Mouse (Mus musculus) hindbrain, embryonic 15.5 days (tissue): Measurements from ENCODE around the gene Tenm4. TPM values are rescaled to one million over a fixed set of nuclear protein-coding genes. Genes with fewer than 3 reads are reported as not detected.

ENCODE experiments used
- ATAC-seq: fragments of 200-750 bp; cut with Nextera tagmentation; 2 replicates; pipeline ENCODE4 v1.8.0; 2017; ENCODE audit warnings: low read depth, moderate number of reproducible peaks, moderate TSS enrichment; ENCODE audit not compliant: low FRiP score
- H3K27ac ChIP-seq: fragments of 300-500 bp; sonication (generic); replicated peaks from 2 replicates; pipeline ENCODE4 v1.5.1; 2015; ENCODE audit warnings: mild to moderate bottlenecking, inconsistent platforms
- H3K27me3 ChIP-seq: fragments of 300-500 bp; sonication (generic); 2 replicates; pipeline ENCODE4 v1.6.1; 2015; ENCODE audit warnings: control low read depth, inconsistent platforms
- H3K36me3 ChIP-seq: fragments of 300-500 bp; sonication (generic); 2 replicates; pipeline ENCODE4 v1.6.1; 2015; ENCODE audit warnings: control low read depth, inconsistent platforms
- H3K4me1 ChIP-seq: fragments of 300-500 bp; sonication (generic); replicated peaks from 2 replicates; pipeline ENCODE4 v1.6.1; 2015; ENCODE audit warnings: control low read depth, inconsistent platforms
- H3K4me2 ChIP-seq: fragments of 300-500 bp; sonication (generic); 2 replicates; pipeline ENCODE4 v1.6.1; 2015; ENCODE audit warnings: moderate library complexity, mild to moderate bottlenecking, inconsistent platforms
- H3K4me3 ChIP-seq: fragments of 300-500 bp; sonication (generic); 2 replicates; pipeline ENCODE4 v1.5.1; 2015; ENCODE audit warnings: mild to moderate bottlenecking, inconsistent platforms
- H3K9ac ChIP-seq: fragments of 300-500 bp; sonication (generic); 2 replicates; pipeline ENCODE4 v1.6.1; 2015; ENCODE audit warnings: inconsistent platforms
- H3K9me3 ChIP-seq: fragments of 300-500 bp; sonication (generic); 2 replicates; pipeline ENCODE4 v1.6.1; 2016; ENCODE audit warnings: control low read depth, inconsistent platforms
- WGBS: fragments of 180-500 bp; shearing (Covaris S2); methylation state at CpG from one replicate; pipeline ENCODE4 v1.1.7; 2015; 5-methylcytosine and 5-hydroxymethylcytosine counted together
- polyA plus RNA-seq: library from polyadenylated mRNA; unstranded; fragments of >200 nt; fragmentation: Nextera tagmentation; extraction: Ambion mirVana; gene quantifications from 2 replicates; pipeline ENCODE4 v1.2.1, GENCODE M21; 2015

The Tenm4 gene
- polyA plus RNA-seq, 1 experiment from 2014 or later, result 39.0 TPM

DNA sequence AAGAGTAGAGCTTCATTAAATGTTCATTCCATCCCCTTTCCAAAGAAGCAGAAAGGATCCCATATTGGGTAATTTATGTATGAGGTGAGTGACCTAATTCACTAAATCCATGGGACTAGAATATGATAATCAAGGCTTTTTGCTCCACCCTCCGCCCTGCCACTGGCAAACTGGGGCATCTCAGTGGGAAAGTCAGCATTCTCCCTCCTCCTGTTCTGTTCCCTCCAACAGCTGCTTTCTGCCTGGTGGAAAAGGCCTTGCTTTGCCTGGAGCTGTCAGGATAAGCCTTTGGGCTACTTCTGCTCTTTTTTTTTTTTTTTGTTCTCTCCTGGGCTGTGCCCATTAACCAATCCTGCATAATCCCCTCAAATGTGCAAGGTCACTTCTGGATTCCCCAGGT is 51.5 kb downstream of the Tenm4 start:
- WGBS, result 91% methylated on average over 1 of the region's 1 CpGs
- no peak overlapping the region for H3K9ac ChIP-seq
- no peaks in the 10 kb centered on the region for H3K36me3 ChIP-seq
- ATAC-seq, result no peak
- H3K9me3 ChIP-seq, result no peaks in the 10 kb centered on the region
- H3K27ac ChIP-seq, result no peak overlapping the region
- H3K4me3 ChIP-seq, result no peak overlapping the region
- H3K27me3 ChIP-seq, result no peaks in the 10 kb centered on the region
- no peak overlapping the region for H3K4me2 ChIP-seq
- 0 out of 2 replicates have a peak, but pooled peaks cover 5% of the 10 kb centered on the region for H3K4me1 ChIP-seq

DNA sequence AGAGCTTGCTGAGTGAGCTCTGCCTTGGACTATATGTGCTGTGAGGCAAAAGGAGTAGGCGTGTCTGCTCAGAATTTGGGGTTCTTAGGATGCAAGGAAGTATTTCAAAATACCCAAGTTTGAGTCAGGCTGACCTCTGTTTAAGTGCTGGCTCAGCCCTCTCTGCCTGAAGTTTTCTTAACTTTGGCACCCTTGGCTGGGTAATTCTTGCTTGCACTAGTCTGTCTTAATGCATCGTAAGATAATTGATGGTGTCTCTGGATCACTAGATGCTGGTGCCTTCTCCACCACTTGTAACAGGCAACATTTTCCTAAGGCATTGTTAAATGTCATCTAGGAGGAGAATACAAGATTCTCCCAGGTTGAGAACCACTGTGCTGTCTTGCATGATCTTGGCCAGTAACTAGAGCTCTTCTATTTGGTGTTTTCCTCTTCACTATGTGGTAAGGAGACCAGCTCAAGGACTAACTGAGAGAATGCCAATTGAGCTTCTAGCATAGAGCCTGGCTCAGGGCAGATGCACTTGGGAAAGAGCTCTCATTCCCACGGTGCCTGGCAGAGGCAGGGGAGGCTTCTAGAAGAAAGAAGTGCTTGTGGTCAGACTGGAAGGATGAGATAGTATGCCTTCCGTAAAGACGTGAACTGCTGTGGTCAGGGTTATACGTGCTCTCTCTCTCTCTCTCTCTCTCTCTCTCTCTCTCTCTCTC is 57.7 kb downstream of the Tenm4 start:
- WGBS, result 82% methylated on average over 6 of the region's 6 CpGs

DNA sequence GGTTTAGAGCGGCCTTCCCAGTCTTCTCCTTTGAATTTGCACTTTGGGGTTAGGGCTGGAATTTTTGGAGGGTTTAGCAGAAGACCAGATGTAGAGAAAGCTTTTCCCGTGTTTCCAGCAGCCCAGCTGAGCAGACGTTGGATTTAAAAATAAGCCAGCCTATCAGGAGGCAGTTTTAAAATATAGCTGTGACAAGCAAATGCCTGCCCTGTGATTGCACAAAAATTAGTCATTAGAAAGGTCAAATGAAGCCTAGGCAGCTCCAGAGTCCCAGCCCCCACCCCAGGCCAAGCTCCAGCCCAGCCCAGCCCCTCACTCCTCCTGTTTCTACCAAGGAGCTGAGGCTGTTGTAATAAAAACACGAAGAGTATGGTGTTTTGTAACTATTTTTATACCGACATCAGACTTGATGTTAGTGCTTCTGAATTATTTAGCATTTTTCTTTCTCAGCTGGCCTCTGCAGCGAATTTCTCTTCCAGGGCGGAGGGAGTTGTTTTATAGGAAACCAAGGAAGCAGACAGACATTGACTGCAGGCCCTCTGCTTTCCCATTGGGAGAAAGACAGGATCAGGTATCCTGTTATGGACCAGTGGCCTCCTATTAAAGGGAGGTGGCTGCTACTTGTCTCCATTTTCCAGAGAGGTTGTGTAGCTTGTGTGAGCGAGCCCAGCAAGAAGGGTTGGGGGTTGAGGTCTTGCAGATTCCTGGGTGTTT is 59.1 kb downstream of the Tenm4 start:
- ATAC-seq, result no peak
- no peak overlapping the region for H3K4me3 ChIP-seq
- no peak overlapping the region for H3K9ac ChIP-seq
- 63% methylated on average over 8 of the region's 8 CpGs for WGBS
- H3K27ac ChIP-seq, result no peak overlapping the region
- peaks cover 14% of the 10 kb centered on the region for H3K4me1 ChIP-seq
- no peaks in the 10 kb centered on the region for H3K36me3 ChIP-seq
- no peaks in the 10 kb centered on the region for H3K27me3 ChIP-seq
- H3K9me3 ChIP-seq, result no peaks in the 10 kb centered on the region
- H3K4me2 ChIP-seq, result no peak overlapping the region

More for the DNA sequence above, 57.7 kb downstream of the Tenm4 start:
- no peaks in the 10 kb centered on the region for H3K9me3 ChIP-seq
- no peak overlapping the region for H3K9ac ChIP-seq
- no peak overlapping the region for H3K4me3 ChIP-seq
- no peaks in the 10 kb centered on the region for H3K27me3 ChIP-seq
- no peaks in the 10 kb centered on the region for H3K36me3 ChIP-seq
- H3K4me2 ChIP-seq, result no peak overlapping the region
- H3K27ac ChIP-seq, result no peak overlapping the region
- no peak for ATAC-seq
- H3K4me1 ChIP-seq, result peaks cover 14% of the 10 kb centered on the region

DNA sequence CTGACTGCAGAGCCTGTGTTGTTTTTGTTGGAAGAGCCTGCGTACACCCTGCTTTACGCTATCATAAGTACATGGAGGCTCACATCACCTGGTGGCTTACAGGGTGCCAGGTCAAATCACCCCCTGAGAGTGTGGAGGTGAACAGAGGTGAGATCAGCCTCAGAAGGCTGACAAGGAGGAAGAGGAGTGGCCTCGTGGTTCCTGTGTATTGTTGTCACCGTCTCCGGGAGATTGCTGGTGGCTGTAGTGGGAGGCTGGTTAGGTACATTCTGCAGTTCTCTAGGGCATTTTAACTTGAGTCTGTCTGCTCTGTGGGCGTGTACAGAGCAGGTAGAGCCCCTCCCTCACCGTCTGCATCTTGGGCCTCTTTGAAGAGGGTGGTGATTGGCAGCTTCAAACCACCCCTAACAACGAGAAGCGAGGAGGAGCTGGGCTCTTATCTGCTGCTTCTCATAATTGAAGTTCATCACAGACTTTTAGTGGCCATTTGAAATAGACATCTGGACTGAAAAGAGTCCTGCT is 59.7 kb downstream of the Tenm4 start:
- peak; percentile 24; the same call in 1 of the 2 replicates for ATAC-seq
- Histone ChIP-seq H3K27me3 (no peaks in the 10 kb centered on the region), H3K4me3 (no peak overlapping the region), H3K4me2 (no peak overlapping the region), H3K9me3 (no peaks in the 10 kb centered on the region), H3K36me3 (no peaks in the 10 kb centered on the region), H3K27ac (no peak overlapping the region), H3K9ac (no peak overlapping the region), H3K4me1 (peaks cover 14% of the 10 kb centered on the region)
- WGBS, result 53% methylated on average over 9 of the region's 9 CpGs

DNA sequence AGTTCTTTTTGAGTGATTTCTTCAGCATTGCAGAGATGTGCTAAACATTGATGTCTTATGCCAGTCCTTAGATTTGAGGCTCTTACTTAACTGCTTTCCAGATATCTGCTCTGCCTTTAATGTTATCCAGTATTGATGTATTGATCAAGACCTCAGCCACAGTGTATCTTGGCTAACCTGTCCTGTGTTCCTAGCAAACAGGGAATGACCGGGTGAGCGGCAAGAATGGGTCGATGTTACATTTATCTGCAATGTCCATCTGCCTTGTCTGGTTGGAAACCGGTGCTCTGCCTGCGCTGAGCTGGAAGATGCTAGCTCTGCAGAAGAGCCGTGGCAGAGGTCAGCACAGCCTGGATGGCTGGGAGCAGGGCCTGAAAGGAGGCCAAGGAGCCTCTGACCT is 64.8 kb downstream of the Tenm4 start:
- H3K4me2 ChIP-seq, result no peak overlapping the region
- no peak overlapping the region for H3K9ac ChIP-seq
- H3K36me3 ChIP-seq, result no peaks in the 10 kb centered on the region
- no peak overlapping the region for H3K27ac ChIP-seq
- H3K27me3 ChIP-seq, result no peaks in the 10 kb centered on the region
- no peaks in the 10 kb centered on the region for H3K9me3 ChIP-seq
- 83% methylated on average over 6 of the region's 6 CpGs for WGBS
- no peak for ATAC-seq
- H3K4me3 ChIP-seq, result no peak overlapping the region
- H3K4me1 ChIP-seq, result peaks cover 5% of the 10 kb centered on the region

DNA sequence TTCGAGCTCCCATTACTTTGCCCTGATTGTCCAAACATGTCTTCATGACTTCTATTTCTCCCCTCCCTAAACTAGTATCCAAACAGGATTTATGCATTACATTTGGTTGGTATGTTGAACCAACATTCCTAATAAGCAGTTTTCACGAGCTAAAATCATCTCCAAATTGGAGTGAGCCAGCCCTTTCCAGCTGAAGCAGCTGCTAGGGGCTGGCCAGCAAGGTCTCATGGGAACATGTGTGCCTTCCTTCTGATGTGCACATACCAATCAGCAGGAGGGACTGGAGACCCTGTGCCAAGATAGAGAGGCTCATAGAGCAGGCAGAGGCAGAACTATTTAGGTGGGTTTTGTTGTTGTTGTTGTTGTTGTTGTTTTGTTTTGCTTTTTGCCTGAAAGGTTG is 69.6 kb downstream of the Tenm4 start:
- Histone ChIP-seq H3K36me3 (no peaks in the 10 kb centered on the region), H3K4me2 (no peak overlapping the region), H3K4me3 (no peak overlapping the region), H3K4me1 (peaks cover 10% of the 10 kb centered on the region), H3K27ac (no peak overlapping the region), H3K9ac (no peak overlapping the region), H3K27me3 (no peaks in the 10 kb centered on the region), H3K9me3 (no peaks in the 10 kb centered on the region)
- 55% methylated on average over 2 of the region's 2 CpGs for WGBS
- ATAC-seq, result no peak

DNA sequence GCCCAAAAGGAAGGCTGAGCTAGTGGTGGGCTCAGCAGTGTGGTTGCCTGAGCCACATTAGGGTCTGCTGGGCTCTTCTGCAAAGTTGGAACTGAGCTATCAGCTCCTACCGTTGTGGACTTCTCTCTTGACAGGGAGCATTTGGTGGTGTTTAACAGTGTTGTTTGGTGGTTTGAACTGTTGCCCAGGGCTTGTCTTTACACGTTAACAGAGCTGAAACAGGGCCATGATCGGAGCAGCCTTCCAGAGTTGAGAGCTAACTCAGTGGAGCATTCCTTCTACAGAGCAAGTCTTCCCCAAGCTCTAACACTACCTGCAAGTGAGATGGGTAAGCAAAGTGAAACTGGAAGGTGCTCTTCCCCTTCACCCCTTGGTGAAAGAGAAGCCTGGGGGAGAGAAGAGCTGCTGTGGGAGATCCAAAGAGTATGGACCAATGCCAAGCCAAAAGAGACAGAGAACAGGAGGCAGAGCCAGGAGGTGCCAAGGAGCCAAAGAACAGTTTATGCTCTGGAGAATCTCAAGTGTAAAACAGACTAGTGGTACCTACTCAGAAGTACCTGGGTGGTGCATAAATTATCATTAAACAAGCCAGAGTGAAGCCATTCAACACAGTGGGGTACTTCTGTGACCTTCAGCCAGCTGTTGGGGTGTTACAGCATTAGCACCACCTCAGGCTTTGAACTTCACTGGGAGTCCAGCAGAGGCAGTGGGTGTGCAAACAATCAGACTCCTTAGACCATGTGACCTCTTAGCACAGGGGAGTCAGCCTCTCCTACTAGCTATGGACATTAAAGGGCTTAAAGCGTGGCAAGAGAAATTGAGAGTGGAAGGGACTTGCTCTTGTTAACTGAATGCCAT is 71.5 kb downstream of the Tenm4 start:
- Histone ChIP-seq H3K36me3 (no peaks in the 10 kb centered on the region), H3K4me2 (no peak overlapping the region), H3K9ac (no peak overlapping the region), H3K9me3 (no peaks in the 10 kb centered on the region), H3K4me3 (no peak overlapping the region), H3K27me3 (no peaks in the 10 kb centered on the region), H3K27ac (no peak overlapping the region), H3K4me1 (peaks cover 10% of the 10 kb centered on the region)
- 74% methylated on average over 4 of the region's 4 CpGs for WGBS
- ATAC-seq, result no peak

DNA sequence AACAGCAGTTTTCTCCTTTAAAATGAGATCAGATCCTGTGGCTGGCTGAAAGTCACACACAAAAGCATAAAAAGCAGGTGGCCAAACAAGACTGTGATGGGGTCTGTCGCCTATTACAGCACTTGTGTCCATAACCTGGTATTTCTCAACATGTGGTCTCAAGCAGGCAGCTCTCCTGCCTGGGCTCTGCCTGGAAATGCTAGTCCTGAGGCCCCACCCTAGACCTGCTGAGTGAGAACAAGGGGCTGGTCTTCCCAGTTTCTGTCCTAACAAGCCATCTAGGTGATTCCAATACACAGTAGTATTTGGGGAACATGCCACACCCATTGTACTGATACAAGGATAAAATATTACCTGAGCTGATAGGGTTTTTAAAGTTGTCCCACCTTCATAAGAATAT is 73.8 kb downstream of the Tenm4 start:
- H3K9ac ChIP-seq, result no peak overlapping the region
- no peak for ATAC-seq
- no peaks in the 10 kb centered on the region for H3K9me3 ChIP-seq
- WGBS, result 91% methylated on average over 1 of the region's 1 CpGs
- H3K4me1 ChIP-seq, result peaks cover 10% of the 10 kb centered on the region
- no peak overlapping the region for H3K27ac ChIP-seq
- no peak overlapping the region for H3K4me2 ChIP-seq
- H3K27me3 ChIP-seq, result no peaks in the 10 kb centered on the region
- H3K4me3 ChIP-seq, result no peak overlapping the region
- no peaks in the 10 kb centered on the region; the same call in 1 of the 2 replicates for H3K36me3 ChIP-seq

DNA sequence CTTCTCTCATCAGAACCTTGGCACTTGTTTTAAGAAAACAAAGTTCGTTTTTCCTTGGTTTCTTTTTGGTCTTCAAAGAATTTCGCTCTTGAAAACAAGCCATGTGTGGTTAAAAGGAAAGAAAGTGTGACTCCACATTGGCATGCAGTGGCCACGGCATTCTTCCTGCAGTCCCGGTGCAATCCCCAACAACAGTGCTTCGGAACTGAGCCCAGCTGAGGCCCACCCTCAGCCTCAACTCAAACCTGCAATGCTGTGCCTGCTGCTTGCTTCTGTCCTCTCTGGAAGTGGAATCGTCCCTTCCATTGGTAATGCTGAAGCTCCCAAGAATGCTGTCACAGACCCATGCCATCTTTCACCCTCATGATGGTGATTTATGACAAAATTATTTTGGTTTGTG is 88.6 kb downstream of the Tenm4 start:
- Histone ChIP-seq H3K36me3 (no peaks in the 10 kb centered on the region), H3K9me3 (no peaks in the 10 kb centered on the region), H3K27ac (no peak overlapping the region), H3K9ac (no peak overlapping the region), H3K4me3 (no peak overlapping the region), H3K4me1 (no peaks in the 10 kb centered on the region), H3K27me3 (no peaks in the 10 kb centered on the region), H3K4me2 (no peak overlapping the region)
- WGBS, result 82% methylated on average over 6 of the region's 6 CpGs
- no peak for ATAC-seq

DNA sequence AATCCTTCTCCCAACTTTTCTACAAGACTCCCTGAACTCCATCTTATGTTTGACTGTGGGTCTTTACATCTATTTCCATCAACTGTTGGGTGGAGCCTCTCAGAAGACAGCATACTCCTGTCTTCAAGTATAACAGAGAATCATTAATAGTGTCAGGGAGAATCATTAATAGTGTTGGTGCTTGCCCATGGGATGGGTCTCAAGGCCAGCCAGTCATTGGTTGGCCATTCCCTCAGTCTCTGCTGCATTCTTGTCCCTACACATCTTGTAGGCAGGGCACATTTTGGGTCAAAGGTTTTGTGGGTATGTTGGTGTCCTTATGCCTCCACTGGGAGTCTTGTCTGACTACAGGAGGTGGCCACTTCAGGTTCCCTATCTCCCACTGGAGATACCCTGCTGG is 91.1 kb downstream of the Tenm4 start:
- no peaks in the 10 kb centered on the region for H3K27me3 ChIP-seq
- no peak overlapping the region for H3K9ac ChIP-seq
- no peak overlapping the region for H3K4me3 ChIP-seq
- peaks cover 7% of the 10 kb centered on the region for H3K4me1 ChIP-seq
- no peaks in the 10 kb centered on the region for H3K36me3 ChIP-seq
- no peak for ATAC-seq
- H3K9me3 ChIP-seq, result no peaks in the 10 kb centered on the region
- no peak overlapping the region for H3K4me2 ChIP-seq
- no peak overlapping the region for H3K27ac ChIP-seq

DNA sequence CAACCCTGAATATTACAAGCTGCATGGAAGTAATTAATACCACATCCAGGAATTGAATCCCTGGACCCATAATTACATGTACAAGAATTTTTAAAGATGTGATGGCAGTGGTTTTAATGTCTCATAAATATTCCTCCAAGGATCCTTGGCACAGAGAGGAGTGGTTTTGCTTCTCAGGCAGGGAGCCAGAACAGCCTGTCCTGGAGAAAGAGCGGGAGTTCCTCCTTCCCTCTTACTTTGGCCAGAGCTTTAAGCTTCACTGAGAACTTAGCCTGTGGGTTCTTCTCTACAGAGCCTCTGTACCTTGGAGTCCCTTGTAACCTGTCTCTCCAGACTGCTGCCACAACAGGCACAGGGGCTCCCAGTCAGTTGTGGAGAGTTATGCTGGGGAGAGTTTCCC is 94.9 kb downstream of the Tenm4 start:
- no peak for ATAC-seq
- WGBS, result 79% methylated on average over 1 of the region's 1 CpGs

DNA sequence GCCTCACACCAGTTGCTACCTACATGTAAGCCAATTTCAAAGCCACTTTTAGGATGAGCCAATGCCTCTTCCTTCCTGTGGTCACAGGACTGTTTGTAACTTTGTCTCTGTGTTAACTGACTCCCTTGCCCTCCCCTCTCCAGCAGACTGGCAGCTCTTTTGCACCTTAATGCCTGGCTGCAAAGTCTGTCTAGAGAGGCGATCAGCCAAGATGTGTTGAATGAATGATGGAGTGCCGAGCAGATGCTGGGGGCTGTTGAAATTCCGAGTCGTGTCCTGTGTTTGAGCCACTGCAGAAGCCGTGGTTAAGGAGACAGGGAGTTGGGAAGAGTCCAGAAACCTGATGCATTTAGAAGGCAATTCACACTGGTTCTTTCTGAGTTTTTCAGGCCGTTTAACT is 96.2 kb downstream of the Tenm4 start:
- Histone ChIP-seq H3K9ac (no peak overlapping the region), H3K4me1 (peaks cover 7% of the 10 kb centered on the region), H3K27ac (no peak overlapping the region), H3K4me3 (no peak overlapping the region), H3K4me2 (no peak overlapping the region), H3K9me3 (no peaks in the 10 kb centered on the region), H3K36me3 (no peaks in the 10 kb centered on the region), H3K27me3 (no peaks in the 10 kb centered on the region)
- peak; percentile 68 for ATAC-seq
- 46% methylated on average over 6 of the region's 6 CpGs for WGBS

More for the DNA sequence above, 94.9 kb downstream of the Tenm4 start:
- Histone ChIP-seq H3K27me3 (no peaks in the 10 kb centered on the region), H3K9ac (no peak overlapping the region), H3K4me1 (peaks cover 7% of the 10 kb centered on the region), H3K27ac (no peak overlapping the region), H3K4me2 (no peak overlapping the region), H3K4me3 (no peak overlapping the region), H3K9me3 (no peaks in the 10 kb centered on the region), H3K36me3 (no peaks in the 10 kb centered on the region)
